Mouse (Mus musculus): ENCODE measurements around the gene Anxa3. TPM values are rescaled to one million over a fixed set of nuclear protein-coding genes. Genes with fewer than 3 reads are reported as not detected.

The Anxa3 gene
- polyA plus RNA-seq (2012): not detected in 2 replicates

DNA sequence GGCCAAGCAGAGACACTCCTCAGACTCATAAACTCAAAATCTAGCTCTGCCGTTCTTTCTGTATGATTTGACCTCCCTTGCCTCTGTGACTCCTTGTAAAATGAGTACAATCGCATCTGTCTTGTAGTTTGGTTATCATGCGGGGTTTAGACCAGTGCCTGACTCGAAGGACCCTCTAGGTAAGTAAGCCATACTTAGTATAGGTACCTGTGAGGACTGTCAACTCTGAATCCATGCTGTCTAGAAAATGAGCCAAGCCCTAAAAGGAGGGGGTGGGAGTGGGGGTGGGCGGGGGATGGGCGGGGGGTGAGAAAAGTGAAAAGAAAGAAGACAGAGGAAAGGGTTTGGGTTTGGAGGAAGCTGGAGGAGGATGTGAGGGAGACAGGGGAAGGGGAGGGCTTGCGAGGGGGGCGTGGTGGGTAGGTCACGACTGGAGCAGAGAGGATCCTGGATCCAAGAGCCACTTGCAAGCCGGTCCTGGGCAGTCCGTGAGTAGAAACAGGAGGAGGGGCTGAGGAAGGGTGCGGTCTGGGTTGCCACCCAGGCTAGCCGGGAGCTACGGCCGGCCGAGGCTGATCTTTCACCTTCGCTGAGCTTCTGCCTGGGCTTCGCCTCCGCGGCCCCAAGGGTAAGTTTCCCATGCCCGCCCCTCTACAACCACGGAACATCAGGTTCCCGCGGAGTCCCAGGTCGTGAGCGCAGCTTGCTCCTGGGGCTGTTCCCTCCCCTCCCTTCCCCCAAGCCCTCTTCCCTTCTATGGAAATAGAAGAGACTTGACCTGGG, at the start of gene Anxa3:
TSS of gene Anxa3 (plus strand) at position 404 of the 783 bp plus-strand sequence.
- TF ChIP-seq GATA1 (IDR thresholded peaks at IDR 0.05; ENCODE audit: low read length): no peak

DNA sequence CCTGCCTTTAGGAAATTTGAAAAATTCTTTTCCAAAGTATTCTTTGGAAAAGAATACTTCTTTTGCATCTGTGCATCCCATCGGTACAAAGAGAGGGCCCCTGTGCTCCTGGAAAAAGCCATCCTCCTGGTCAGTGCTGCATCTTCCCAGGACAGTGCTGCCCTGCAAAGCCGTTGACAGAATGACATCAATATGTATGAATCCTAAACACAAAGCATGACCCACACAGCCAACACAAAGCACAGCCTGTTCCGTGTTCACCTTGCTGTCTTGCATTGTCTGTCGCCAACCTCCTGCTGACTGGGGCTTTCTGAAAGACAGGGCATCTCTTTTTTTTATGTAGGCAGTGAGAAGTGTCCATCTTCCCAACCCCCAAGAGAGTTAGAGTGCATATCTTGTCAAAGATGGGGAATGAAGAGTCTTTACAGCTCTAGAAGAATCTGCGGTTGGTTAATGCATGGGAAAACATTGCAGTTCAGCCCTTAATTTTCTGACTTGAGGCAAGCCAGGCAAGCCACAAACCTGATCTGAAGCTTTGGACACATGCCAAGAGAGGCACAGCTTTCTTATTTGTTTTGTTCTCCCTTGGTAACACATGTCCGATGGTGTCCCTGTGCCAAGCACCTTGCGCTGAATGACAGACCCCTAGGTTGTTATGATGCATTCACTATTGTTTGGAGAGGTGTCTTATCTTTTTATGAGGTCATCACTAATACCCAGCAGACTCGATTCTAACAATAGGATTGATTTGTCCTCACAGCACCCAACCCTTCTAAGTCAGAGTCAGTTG, 45.7 kb upstream of the Anxa3 start:
- TF ChIP-seq GATA1 (IDR thresholded peaks at IDR 0.05; ENCODE audit: low read length): no peak

DNA sequence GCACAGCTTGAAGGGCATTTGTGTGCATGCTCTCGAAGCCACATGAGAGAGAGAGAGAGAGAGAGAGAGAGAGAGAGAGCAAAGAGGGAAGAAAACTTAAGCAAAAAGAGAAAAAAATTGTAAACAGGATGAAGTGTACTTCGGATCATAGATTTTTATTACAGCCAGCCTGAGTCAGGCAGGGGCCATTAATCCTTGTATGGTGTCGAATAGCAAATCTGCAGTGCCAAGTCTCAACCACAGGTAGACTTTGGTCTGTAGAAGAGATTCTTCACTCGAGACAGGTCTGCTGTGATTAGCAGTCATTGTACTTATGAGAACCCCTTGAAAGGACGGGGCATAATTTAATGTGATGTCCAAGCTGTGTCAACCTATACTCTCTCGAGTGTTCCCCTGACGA, 35.5 kb upstream of the Anxa3 start:
- TF ChIP-seq GATA1 (IDR thresholded peaks at IDR 0.05; ENCODE audit: low read length): no peak

DNA sequence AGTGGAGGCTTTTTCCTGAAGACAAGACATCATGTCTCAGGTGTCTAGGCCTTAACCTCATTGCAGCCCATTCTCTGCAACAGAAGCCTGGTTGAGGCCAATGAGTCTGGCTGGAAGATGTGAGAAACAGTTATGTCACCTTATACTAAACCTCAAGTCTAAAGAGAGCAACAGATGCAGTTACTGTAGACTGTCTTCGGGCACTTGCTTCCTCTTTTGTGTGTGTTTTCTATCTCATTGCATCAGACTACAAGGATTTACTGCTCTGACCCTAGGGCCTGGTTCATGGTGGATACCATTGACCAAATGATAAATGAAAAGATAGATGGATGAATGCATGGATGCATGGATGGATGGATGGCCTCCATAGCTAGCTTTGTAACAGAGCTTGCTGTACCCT, 31.1 kb upstream of the Anxa3 start:
- TF ChIP-seq GATA1 (IDR thresholded peaks at IDR 0.05; ENCODE audit: low read length): no peak

DNA sequence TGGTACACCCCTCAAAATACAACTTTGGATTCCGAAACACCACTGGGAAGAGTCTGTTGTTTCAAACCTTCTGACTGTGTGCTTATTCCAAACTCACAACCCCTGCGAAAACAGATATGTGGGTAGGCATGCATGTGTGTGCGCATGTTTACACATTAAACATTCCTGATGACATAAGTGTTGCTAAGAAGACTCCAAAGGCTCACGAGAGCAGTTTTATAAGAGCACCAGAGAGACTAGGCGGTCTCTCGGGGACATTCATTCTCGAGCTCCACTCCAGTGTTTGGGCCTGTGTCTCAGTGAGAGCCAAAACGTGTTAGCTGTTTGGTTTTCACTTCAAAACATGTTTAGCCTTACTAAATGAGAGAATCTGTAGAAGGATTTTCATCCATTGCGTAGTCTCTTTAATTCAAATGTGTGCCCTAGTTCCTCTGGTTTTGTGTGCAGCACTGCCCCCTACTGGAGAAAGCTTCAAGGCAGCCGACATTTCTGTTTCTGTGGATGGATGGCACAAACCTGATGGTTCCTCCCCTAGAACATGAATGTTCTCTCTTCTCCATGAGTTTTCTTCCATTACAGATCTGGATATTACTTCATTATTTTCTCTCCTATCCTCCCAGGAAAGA, 24.2 kb upstream of the Anxa3 start:
- no peak for TF ChIP-seq GATA1 (IDR thresholded peaks at IDR 0.05; ENCODE audit: low read length)

DNA sequence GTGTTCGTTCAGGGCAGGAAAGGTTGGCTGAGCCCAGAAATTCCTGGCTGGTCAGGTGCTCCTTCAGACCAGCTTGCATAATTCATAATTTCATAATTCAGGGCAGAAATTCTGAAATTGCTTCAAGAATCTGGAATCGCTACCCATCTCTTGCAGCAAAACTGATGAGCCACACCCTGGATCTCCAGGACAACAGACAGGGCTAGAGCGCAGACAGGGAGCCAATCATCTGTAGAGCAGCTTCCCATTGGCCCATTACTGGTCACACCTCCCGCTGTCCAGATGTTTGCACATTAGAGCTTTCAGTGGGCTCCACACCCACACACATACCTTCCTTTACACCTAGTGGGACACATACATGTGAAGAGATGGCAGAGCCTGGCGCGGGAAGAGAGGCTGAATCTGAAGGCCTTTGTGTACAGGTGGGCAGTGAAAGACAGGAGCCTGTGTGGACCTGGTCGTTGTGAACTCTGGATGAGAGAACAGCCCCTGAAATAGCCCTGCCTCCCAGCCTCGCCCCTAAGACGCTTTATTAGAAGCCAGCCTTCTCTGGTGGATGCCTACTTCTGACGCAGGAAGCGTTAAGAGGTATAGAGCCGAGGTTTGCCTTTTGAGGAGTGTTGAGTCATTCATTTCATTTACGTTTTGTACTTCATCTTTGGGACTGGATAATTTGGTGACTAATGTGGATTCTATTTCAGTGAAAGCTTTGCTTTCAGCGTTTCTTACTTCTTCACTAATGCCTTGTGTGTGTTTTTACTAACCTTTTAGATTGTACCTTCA, 9.4 kb upstream of the Anxa3 start:
- no peak for TF ChIP-seq GATA1 (IDR thresholded peaks at IDR 0.05; ENCODE audit: low read length)

DNA sequence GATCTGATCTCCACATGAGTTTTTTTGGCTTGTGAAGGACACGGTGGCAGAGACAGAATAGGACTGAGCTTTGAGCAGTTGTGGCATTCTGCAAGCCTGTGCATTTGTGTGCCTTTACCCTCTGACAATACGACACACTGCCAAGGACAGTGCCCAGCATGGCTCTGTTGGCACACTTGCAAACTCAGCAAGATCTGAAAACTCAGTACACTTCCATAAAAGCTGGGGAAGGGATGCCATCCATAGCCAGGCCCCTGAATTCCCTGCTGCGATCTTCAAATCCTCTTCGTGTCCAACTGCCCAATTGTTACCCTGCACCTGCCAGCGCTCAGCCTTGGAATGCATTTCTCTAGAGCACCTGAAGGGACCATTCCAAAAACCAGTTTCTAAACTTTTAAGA, 8.0 kb upstream of the Anxa3 start:
- no peak for TF ChIP-seq GATA1 (IDR thresholded peaks at IDR 0.05; ENCODE audit: low read length)

DNA sequence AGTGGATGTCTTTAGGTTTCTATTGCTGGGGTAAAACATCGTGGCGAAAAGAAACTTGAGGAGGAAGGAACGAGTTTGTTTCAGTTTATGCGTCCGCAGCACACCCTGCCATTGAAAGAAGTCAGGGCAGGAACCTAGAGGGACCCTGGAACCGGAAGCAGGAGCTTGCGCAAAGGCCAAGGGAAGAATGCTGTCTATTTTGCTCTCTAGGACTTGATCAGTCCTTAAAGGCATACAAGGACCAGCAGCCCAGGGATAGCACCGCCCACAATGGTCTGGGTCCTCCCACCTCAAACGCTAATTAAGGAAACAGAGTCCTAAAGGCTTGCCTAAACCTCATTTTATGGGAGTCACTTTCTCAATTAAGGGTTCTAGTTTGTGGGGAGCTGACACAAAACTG, 717 bp upstream of the Anxa3 start:
- no peak for TF ChIP-seq GATA1 (IDR thresholded peaks at IDR 0.05; ENCODE audit: low read length)

DNA sequence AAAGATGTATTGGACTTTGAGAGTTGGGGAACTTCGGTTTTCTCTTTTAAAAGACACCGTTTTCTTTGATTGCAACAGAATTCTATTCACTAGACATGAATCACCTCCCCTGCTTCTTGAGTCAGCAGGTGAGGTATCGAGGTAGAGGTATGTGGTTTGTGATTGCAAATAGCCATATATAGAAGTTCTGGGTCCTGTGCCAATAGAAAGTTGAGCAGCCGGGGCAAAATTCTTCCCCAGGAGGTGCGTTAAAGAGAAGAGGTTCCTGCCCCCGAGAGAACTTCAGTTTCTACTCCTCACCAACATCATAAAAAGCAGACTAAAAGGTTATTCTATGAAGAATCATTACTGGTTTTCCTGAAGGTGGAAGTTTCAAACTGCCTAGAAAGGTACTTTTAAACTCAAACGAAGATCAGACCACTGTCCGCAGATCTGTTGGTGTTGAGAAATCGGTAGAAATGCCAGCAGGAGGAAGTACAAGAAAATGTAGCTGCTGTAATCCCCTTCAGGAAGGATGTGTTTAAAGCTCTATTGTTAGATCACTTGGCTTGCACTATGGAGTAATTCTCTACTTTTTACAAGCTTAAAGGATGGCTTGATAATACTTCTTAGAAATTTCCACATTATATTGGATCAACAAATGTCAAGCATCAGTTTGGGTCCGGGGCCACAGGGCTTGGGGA, 955 bp downstream of the Anxa3 start:
- TF ChIP-seq GATA1 (IDR thresholded peaks at IDR 0.05; ENCODE audit: low read length): no peak

DNA sequence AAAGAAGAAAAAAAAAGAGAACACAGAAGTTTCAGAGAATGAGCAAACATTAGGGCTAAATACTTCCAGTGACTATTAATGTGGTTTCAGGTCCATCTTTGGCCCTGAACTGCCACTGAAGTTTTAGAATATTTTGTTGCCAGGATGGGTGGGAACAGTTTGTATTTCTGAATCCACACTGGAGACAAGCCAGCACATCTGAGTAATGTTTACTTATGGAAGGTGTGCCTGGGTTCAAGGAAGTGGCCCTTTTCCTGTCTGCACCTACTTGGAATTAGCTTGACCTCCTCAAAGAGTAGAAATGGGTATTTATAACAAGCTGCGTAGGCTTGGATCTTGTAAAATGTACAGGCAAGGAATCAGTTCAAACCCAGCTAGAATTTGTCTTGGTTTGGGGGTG, 2.6 kb downstream of the Anxa3 start:
- no peak for TF ChIP-seq GATA1 (IDR thresholded peaks at IDR 0.05; ENCODE audit: low read length)

DNA sequence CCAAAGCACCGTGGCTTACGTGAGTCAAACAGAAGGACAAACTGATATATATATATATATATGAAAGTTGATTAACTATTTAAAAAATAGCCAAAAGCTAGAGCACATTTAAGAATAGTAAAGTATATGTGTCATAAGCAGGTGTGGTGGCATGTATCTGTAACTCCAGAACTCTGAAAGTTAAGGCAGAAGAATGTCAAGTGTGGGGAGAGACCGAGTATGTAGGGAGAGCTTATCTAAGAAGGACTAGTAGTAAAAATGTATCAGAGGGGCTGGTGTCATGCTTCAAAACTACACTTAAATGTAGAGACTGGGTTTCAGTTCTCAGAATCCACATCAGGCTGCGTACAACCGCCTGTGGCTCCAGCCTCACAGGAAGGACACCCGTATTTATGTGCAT, 4.3 kb downstream of the Anxa3 start:
- no peak for TF ChIP-seq GATA1 (IDR thresholded peaks at IDR 0.05; ENCODE audit: low read length)

DNA sequence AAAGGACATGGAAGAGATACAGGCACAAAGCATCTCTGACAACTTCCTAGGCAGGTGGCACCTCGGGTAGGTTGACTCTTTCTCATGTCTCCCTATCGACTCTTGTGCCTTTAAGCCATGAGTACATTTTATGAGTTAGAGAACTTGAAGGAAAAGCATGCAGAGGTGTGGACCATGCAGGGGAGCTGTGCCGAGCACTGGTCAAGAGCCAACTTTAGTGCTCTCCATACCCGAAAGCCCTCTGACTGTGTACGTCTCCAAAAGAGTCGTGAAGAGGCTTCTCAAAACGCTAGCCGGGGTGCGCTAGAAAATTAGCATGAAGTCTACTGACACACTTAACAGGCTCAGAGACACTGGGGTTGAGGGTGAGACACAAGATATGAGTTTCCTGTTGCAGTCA, 6.0 kb downstream of the Anxa3 start:
- TF ChIP-seq GATA1 (IDR thresholded peaks at IDR 0.05; ENCODE audit: low read length): no peak

DNA sequence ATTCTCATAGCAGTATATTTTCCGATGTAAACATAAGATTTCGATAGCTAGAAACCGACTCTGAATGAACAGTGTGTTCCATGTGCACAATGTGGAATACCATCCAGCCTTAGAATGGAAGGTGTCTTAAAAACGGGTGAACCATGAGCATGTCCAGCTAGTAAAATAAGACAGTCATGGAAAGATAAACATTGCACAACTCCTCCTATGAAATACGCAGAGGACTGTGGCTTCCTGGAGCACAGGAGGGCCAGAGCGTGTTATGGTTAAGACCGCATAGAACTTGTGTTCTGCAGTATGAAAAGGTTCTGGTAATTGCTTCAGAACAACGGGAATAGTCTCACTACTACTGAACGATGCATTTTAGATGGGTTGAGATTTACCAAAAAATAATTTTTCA, 6.8 kb downstream of the Anxa3 start:
- no peak for TF ChIP-seq GATA1 (IDR thresholded peaks at IDR 0.05; ENCODE audit: low read length)

DNA sequence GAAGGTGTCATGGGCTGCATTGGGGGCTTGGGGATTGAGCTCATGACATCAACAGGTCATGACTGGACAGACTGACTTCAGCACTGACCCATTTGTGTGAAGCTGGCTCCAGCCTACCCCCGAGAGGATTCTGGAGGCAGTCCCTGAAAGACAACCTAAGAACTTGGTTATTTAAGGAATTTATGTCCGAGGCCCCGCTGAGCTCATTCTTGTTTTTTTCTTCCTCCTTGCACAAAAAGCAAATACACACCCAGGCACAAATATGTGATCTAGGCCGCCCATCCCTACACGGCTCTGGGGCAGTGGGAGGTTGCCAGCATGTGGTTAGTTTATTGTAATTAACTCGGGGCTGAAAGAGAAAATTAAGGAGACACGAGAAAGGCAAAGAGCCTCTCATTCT, 9.0 kb downstream of the Anxa3 start:
- TF ChIP-seq GATA1 (IDR thresholded peaks at IDR 0.05; ENCODE audit: low read length): no peak

DNA sequence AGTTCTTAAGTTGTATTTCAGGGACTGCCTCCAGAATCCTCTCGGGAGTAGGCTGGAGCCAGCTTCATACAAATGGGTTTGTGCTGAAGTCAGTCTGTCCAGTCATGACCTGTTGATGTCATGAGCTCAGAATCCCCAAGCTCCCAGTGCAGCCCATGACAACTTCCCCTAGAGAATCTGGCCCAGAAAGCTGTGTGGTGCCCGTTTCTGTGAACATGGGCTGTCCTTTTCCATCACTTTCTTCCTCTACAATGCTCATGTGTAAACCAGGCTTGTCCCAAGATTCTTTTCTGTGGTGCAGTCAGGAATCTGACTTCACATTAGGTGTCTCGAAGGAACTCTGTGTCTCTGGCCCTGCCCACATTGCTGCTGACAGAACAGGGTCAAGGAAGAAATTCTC, 10.0 kb downstream of the Anxa3 start:
- TF ChIP-seq GATA1 (IDR thresholded peaks at IDR 0.05; ENCODE audit: low read length): no peak

Data from G1E-ER4 (cell line).